ENCODE assay signal across 9 mouse cellular contexts in genomic region chr1:98192044-98192484, GRCm38 (mm10).
DNase-seq lines count a peak whose midpoint lies in the region; ATAC-seq lines count a peak whose summit lies in the region.
"Had no signal": no experiment of that assay in that cellular context is flagged by ENCODE, and none has a peak within 500 bp of the region (broad histone marks: within the 10 kb centered on the region; RNA-seq: fewer than 3 reads in every experiment).

No protein-coding gene starts in this region.

- no peaks in the 10 kb centered on the region for H3K36me3 ChIP-seq in midbrain, embryonic 11.5 days (ENCODE audit: control insufficient read depth, insufficient read depth, low read length)

- intact Hi-C loops in left cerebral cortex, postnatal 4 days (cut with DNase I) = loop anchor here (10.0 kb wide), 1 partner anchor 153 kb away; no protein-coding TSS in a partner anchor

- WGBS in midbrain, embryonic 11.5 days = 51% methylated on average over 8 of the region's 8 CpGs

- H3K4me2 ChIP-seq in midbrain, embryonic 11.5 days = no peak overlapping the region

- no peak overlapping the region for H3K9ac ChIP-seq in midbrain, embryonic 11.5 days (ENCODE audit: low read length)

- peak; percentile 48 for DNase-seq in left cerebral cortex, adult 11 months (ENCODE audit: low spot score)
- DNase-seq in left cerebral cortex, postnatal 4 days = no peak
- DNase-seq in layer of hippocampus, adult 11-12 months (ENCODE audit: low spot score) = peak; percentile 77
- peak; percentile 83 for DNase-seq in midbrain, embryonic 11.5 days (ENCODE audit: low spot score, missing footprints)
- no peak for DNase-seq in adrenal gland, adult 8-10 months
- DNase-seq in heart, adult 8-10 months (ENCODE audit: low spot score) = no peak
- no peak for DNase-seq in thymus, postnatal 14 days
- DNase-seq: cerebellum, adult 9-11 months had no signal

- no peaks in the 10 kb centered on the region; the same call in 1 of the 2 replicates for H3K9me3 ChIP-seq in midbrain, embryonic 11.5 days (ENCODE audit: control insufficient read depth, low read length)

- no peak for ATAC-seq in midbrain, embryonic 11.5 days (ENCODE audit: low FRiP score)
- no peak for ATAC-seq in CD4-positive, CD25-positive, alpha-beta regulatory T cell, adult 4 months

- H3K27ac ChIP-seq in midbrain, embryonic 11.5 days (ENCODE audit: low read depth, low read length) = no peak overlapping the region

- peaks cover 19% of the 10 kb centered on the region for H3K4me1 ChIP-seq in midbrain, embryonic 11.5 days (ENCODE audit: control insufficient read depth, insufficient read depth, low read length)

- H3K4me3 ChIP-seq in midbrain, embryonic 11.5 days (ENCODE audit: low read depth, low read length) = no peak overlapping the region

- peaks cover 9% of the 10 kb centered on the region; the same call in 1 of the 2 replicates for H3K27me3 ChIP-seq in midbrain, embryonic 11.5 days (ENCODE audit: control insufficient read depth, insufficient read depth, low read length)

Comparison
In these comparisons a context has a peak if more than half of its experiments do, and no peak if none do; other contexts are left out.
1. DNase-seq: peak in left cerebral cortex, adult 11 months (single experiment), layer of hippocampus, adult 11-12 months (single experiment) and midbrain, embryonic 11.5 days (single experiment); none in left cerebral cortex, postnatal 4 days (single experiment), adrenal gland, adult 8-10 months (single experiment), heart, adult 8-10 months (single experiment) and thymus, postnatal 14 days (single experiment).